Mouse (Mus musculus): ENCODE data around the gene Ovol2. TPM values are rescaled to one million over a fixed set of nuclear protein-coding genes. Genes with fewer than 3 reads are reported as not detected.
"Not testable (repeated sequence)": the region's sequence is repeated elsewhere in the genome, so short reads cannot be mapped to it uniquely, and the experiment has no call there.

Gene Ovol2
- polyA plus RNA-seq, 1 experiment from 2014 or later = not detected

DNA sequence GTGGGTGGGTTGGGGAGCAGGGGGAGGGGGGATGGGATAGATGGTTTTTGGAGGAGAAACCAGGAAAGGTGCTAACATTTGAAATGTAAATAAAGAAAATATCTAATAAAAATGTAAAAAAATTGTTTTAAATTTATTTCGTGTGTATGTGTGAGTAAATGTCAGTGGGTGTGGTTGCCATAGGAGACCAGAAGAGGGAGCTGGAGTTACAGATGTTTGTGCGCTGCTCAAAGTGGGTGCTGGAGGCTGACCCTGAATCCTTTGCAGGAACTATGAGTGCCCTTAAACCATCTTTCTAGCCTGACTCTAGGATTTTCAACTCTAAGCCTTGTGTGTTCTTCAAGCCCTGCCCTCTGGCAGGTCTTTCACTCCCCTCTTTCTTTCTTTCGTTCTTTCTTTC lies 16.6 kb upstream of the Ovol2 start:
- in situ Hi-C loops (cut with MboI; ENCODE audit: low pct_unique_long_range_greater_than_20kb) = no loop called here
- ChIA-PET CTCF (no interaction called here), POLR2A (no interaction called here)
- H3K27me3 ChIP-seq = peaks cover 2% of the 10 kb centered on the region
- ATAC-seq = no peak
- peak; percentile 53 for TF ChIP-seq CTCF (IDR thresholded peaks at IDR 0.05)
- DNase-seq (ENCODE audit: low read depth, low spot score) = no peak

GRCm38 (mm10) chr2:144343158-144343557 lies 11.2 kb upstream of the Ovol2 start:
- no peak for TF ChIP-seq CTCF (IDR thresholded peaks at IDR 0.05)
- POLR2A ChIA-PET = no interaction called here
- ATAC-seq (no peak), DNase-seq (ENCODE audit: low read depth, low spot score) (no peak)
- CTCF ChIA-PET = no interaction called here
- H3K27me3 ChIP-seq = peaks cover 5% of the 10 kb centered on the region
- in situ Hi-C loops (cut with MboI; ENCODE audit: low pct_unique_long_range_greater_than_20kb) = no loop called here

DNA sequence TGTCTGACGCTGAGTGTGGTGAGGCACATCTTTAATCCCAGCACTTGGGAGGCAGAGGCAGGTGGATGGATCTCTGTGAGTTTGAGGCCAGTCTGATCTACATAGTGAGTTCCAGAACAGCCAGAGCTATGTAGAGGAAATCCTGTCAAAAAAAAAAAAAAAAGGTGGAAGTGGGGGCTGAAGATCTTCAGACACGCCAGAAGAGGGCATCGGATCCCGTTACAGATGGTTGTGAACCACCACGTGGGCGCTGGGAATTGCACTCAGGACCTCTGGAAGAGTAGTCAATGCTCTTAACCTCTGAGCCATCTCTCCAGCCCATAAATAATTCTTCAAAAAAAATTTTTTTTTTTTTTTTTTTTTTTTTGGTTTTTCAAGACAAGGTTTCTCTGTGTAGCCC lies 6.2 kb upstream of the Ovol2 start:
- H3K27me3 ChIP-seq; DNase-seq (ENCODE audit: low read depth, low spot score); ATAC-seq; POLR2A ChIA-PET; in situ Hi-C loops (cut with MboI; ENCODE audit: low pct_unique_long_range_greater_than_20kb): not testable (repeated sequence)
- CTCF ChIA-PET = interaction anchor here (1.3 kb wide), 1 partner anchor 9 kb away, joined by 4 read pairs; no protein-coding TSS in a partner anchor

GRCm38 (mm10) chr2:144337701-144338100 lies 5.8 kb upstream of the Ovol2 start:
- POLR2A ChIA-PET = no interaction called here
- in situ Hi-C loops (cut with MboI; ENCODE audit: low pct_unique_long_range_greater_than_20kb) = no loop called here
- CTCF ChIA-PET = interaction anchor here (1.3 kb wide), 1 partner anchor 9 kb away, joined by 4 read pairs; no protein-coding TSS in a partner anchor
- TF ChIP-seq CTCF (IDR thresholded peaks at IDR 0.05) = no peak
- no peak for ATAC-seq
- H3K27me3 ChIP-seq = peaks cover 9% of the 10 kb centered on the region
- DNase-seq (ENCODE audit: low read depth, low spot score) = no peak

GRCm38 (mm10) chr2:144337230-144337629 lies 5.3 kb upstream of the Ovol2 start:
- TF ChIP-seq CTCF (IDR thresholded peaks at IDR 0.05) = no peak
- H3K27me3 ChIP-seq = peaks cover 12% of the 10 kb centered on the region
- CTCF ChIA-PET = interaction anchor here (1.3 kb wide), 1 partner anchor 10 kb away, joined by 4 read pairs; no protein-coding TSS in a partner anchor
- in situ Hi-C loops (cut with MboI; ENCODE audit: low pct_unique_long_range_greater_than_20kb) = no loop called here
- POLR2A ChIA-PET = interaction anchor here (0.6 kb wide), 1 partner anchor 9 kb away, joined by 3 read pairs; no protein-coding TSS in a partner anchor
- DNase-seq (ENCODE audit: low read depth, low spot score) = no peak
- ATAC-seq = no peak

GRCm38 (mm10) chr2:144333138-144333842 lies 1.3 kb upstream of the Ovol2 start:
- ChIA-PET CTCF (no interaction called here), POLR2A (no interaction called here)
- in situ Hi-C loops (cut with MboI; ENCODE audit: low pct_unique_long_range_greater_than_20kb) = no loop called here
- no peak for ATAC-seq
- H3K27me3 ChIP-seq = peaks cover 30% of the 10 kb centered on the region
- no peak for TF ChIP-seq CTCF (IDR thresholded peaks at IDR 0.05)
- no peak for DNase-seq (ENCODE audit: low read depth, low spot score)

DNA sequence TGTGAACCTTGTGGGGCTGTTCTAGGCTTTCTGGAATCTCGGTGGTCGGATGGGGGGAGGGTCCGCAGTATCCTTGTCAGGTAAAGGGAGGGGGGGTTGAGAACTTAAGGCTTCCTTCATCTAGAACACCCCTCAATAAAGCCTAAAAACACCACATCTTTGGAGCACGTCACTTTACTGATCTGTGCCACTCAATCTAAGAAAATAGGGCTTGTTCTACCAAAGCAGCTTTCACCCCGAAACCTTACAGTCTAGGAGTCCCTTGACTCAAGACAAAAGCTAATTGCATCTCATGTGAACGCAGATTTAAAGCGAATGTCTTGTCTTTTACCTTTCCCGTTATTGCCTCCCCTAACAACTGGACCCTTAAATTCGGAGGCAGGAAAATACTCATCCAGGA lies 540 bp upstream of the Ovol2 start:
- no peak for TF ChIP-seq CTCF (IDR thresholded peaks at IDR 0.05)
- POLR2A ChIA-PET = no interaction called here
- H3K27me3 ChIP-seq = peaks cover 30% of the 10 kb centered on the region
- in situ Hi-C loops (cut with MboI; ENCODE audit: low pct_unique_long_range_greater_than_20kb) = no loop called here
- ATAC-seq (no peak), DNase-seq (ENCODE audit: low read depth, low spot score) (no peak)
- CTCF ChIA-PET = no interaction called here

GRCm38 (mm10) chr2:144330960-144331371 lies 980 bp downstream of the Ovol2 start:
- CTCF ChIA-PET = no interaction called here
- POLR2A ChIA-PET = no interaction called here
- DNase-seq (ENCODE audit: low read depth, low spot score) (no peak), ATAC-seq (peak; percentile 51)
- TF ChIP-seq CTCF (IDR thresholded peaks at IDR 0.05) = no peak
- in situ Hi-C loops (cut with MboI; ENCODE audit: low pct_unique_long_range_greater_than_20kb) = no loop called here
- peaks cover 30% of the 10 kb centered on the region for H3K27me3 ChIP-seq

DNA sequence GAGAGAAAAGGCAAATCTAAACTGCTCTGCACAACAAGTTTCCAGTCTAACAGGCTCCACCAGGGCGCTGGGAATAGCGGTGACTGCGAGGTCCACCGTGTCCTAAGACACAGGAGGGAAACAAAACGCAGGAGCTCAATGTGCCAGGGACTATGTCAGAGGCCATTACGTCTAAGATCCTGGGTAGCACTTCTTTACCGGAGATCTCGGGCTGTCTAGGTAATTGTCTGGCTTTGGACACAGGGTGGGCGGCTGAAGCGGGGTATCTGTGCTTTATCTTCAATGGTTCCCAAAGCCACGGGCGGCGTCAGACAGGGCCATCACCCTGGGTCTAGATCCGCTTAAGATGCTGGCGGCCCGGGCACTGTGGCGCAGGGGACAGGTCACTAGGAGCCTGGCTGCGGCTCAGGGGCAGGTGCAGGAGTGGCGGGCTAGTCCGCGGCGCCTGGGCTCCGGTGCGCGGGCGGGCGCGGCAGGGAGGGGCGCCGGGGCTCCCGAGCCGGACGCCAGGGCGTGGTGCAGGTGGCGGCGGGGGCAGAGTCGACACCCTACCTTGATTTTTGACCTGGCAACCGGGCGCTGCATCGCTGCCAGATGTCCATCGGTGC lies 1.5 kb downstream of the Ovol2 start:
- TF ChIP-seq CTCF (IDR thresholded peaks at IDR 0.05) = no peak
- no peak for DNase-seq (ENCODE audit: low read depth, low spot score)
- in situ Hi-C loops (cut with MboI; ENCODE audit: low pct_unique_long_range_greater_than_20kb) = no loop called here
- ChIA-PET CTCF (no interaction called here), POLR2A (no interaction called here)
- H3K27me3 ChIP-seq = peaks cover 30% of the 10 kb centered on the region
- peak; percentile 18 for ATAC-seq

DNA sequence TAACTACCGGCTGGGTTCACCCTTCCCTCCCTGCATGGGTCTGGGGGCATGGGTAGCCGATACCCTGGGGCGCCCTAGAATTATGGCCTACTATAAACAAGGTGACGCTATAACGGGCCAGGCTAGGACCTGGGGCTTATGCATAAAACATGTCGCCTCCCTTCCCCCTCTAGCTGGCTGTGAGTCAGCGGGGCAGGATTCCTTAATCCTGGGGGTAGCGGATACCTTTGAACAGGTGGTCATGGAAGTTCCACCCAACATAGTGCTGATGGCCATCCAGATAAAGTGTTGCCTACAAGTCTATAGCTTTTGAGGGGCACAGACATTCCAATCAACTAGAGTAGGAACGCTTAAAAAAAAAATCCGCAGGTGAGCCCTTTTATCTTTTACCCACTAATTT lies 2.0 kb downstream of the Ovol2 start:
- POLR2A ChIA-PET = interaction anchor here (0.7 kb wide), 1 partner anchor 14 kb away, joined by 7 read pairs; no protein-coding TSS in a partner anchor
- CTCF ChIA-PET = no interaction called here
- ATAC-seq (no peak), DNase-seq (ENCODE audit: low read depth, low spot score) (no peak)
- peaks cover 30% of the 10 kb centered on the region for H3K27me3 ChIP-seq
- in situ Hi-C loops (cut with MboI; ENCODE audit: low pct_unique_long_range_greater_than_20kb) = no loop called here
- no peak for TF ChIP-seq CTCF (IDR thresholded peaks at IDR 0.05)

GRCm38 (mm10) chr2:144329451-144329850 lies 2.5 kb downstream of the Ovol2 start:
- peaks cover 30% of the 10 kb centered on the region for H3K27me3 ChIP-seq
- ChIA-PET POLR2A (interaction anchor here (0.7 kb wide), 1 partner anchor 14 kb away, joined by 7 read pairs; no protein-coding TSS in a partner anchor), CTCF (no interaction called here)
- no peak for TF ChIP-seq CTCF (IDR thresholded peaks at IDR 0.05)
- ATAC-seq = no peak
- no peak for DNase-seq (ENCODE audit: low read depth, low spot score)
- in situ Hi-C loops (cut with MboI; ENCODE audit: low pct_unique_long_range_greater_than_20kb) = no loop called here

All from Patski (cell line).